16 mouse cellular contexts compared by ENCODE assay signal in genomic region chrX:77472858-77473257, GRCm38 (mm10).
"Had no signal": no experiment of that assay in that cellular context is flagged by ENCODE, and none has a peak within 500 bp of the region (broad histone marks: within the 10 kb centered on the region; RNA-seq: fewer than 3 reads in every experiment).

No protein-coding gene starts in this region.

- H3K4me3 ChIP-seq: liver, embryonic 15.5 days; megakaryocyte, embryonic 14.5 days; midbrain, embryonic 13.5 days; midbrain, embryonic 15.5 days; neural tube, embryonic 12.5 days; stomach, embryonic 15.5 days had no signal

- H3K9me3 ChIP-seq: liver, embryonic 15.5 days; megakaryocyte, embryonic 14.5 days; midbrain, embryonic 13.5 days; midbrain, embryonic 15.5 days; neural tube, embryonic 12.5 days; stomach, embryonic 15.5 days had no signal

- H3K36me3 ChIP-seq: liver, embryonic 15.5 days; midbrain, embryonic 13.5 days; midbrain, embryonic 15.5 days; neural tube, embryonic 12.5 days; stomach, embryonic 15.5 days had no signal

- H3K9ac ChIP-seq: liver, embryonic 15.5 days; liver, postnatal 0 days; midbrain, embryonic 13.5 days; midbrain, embryonic 15.5 days; neural tube, embryonic 12.5 days; stomach, embryonic 15.5 days had no signal

- ATAC-seq: midbrain, embryonic 13.5 days; midbrain, embryonic 15.5 days had no signal

- H3K27me3 ChIP-seq: liver, embryonic 15.5 days; midbrain, embryonic 13.5 days; midbrain, embryonic 15.5 days; neural tube, embryonic 12.5 days; stomach, embryonic 15.5 days had no signal

- H3K27ac ChIP-seq: liver, embryonic 15.5 days; macrophage; midbrain, embryonic 13.5 days; midbrain, embryonic 15.5 days; neural tube, embryonic 12.5 days; stomach, embryonic 15.5 days had no signal

- H3K4me1 ChIP-seq: liver, embryonic 15.5 days; midbrain, embryonic 13.5 days; midbrain, embryonic 15.5 days; neural tube, embryonic 12.5 days; stomach, embryonic 15.5 days had no signal

- DNase-seq: liver, postnatal 0 days; lung, adult 2 months; lung, postnatal 14 days; lung, postnatal 36 days; right cerebral cortex, postnatal 14 days; thymus, adult 18-20 months; thymus, postnatal 14 days; thymus, postnatal 36 days had no signal

- H3K4me2 ChIP-seq: liver, embryonic 15.5 days; midbrain, embryonic 11.5 days; midbrain, embryonic 13.5 days; midbrain, embryonic 15.5 days; neural tube, embryonic 12.5 days; stomach, embryonic 15.5 days had no signal
